Mouse (Mus musculus): Measurements from ENCODE around the gene Uvrag.

The Uvrag gene

GRCm38 (mm10) chr7:98889211-98889610 is 251.7 kb downstream of the Uvrag start:
- DNase-seq (ENCODE audit: low read depth, low spot score), result no peak

- no peak for DNase-seq (ENCODE audit: low read depth, low spot score)
Observed at GRCm38 (mm10) chr7:98888810-98889209, 252.1 kb downstream of the Uvrag start.

GRCm38 (mm10) chr7:98887811-98888261 is 253.1 kb downstream of the Uvrag start:
- DNase-seq (ENCODE audit: low read depth, low spot score), result no peak

- no peak for DNase-seq (ENCODE audit: low read depth, low spot score)
Observed at GRCm38 (mm10) chr7:98881887-98882286, 259.1 kb downstream of the Uvrag start.

- no peak for DNase-seq (ENCODE audit: low read depth, low spot score)
Observed at GRCm38 (mm10) chr7:98879176-98879575, 261.8 kb downstream of the Uvrag start.

- no peak for DNase-seq (ENCODE audit: low read depth, low spot score)
Observed at GRCm38 (mm10) chr7:98876119-98876518, 264.8 kb downstream of the Uvrag start.

GRCm38 (mm10) chr7:98875390-98875990 is 265.5 kb downstream of the Uvrag start:
- DNase-seq (ENCODE audit: low read depth, low spot score), result no peak

- no peak for DNase-seq (ENCODE audit: low read depth, low spot score)
Observed at GRCm38 (mm10) chr7:98874411-98874951, 266.5 kb downstream of the Uvrag start.

- DNase-seq (ENCODE audit: low read depth, low spot score), result no peak
Observed at GRCm38 (mm10) chr7:98873316-98873715, 267.6 kb downstream of the Uvrag start.

- DNase-seq (ENCODE audit: low read depth, low spot score), result no peak
Observed at GRCm38 (mm10) chr7:98871882-98872281, 269.1 kb downstream of the Uvrag start.

- DNase-seq (ENCODE audit: low read depth, low spot score), result no peak
Observed at GRCm38 (mm10) chr7:98870791-98871190, 270.1 kb downstream of the Uvrag start.

GRCm38 (mm10) chr7:98869070-98869469 is 271.9 kb downstream of the Uvrag start:
- DNase-seq (ENCODE audit: low read depth, low spot score), result no peak

GRCm38 (mm10) chr7:98867794-98868150 is 273.2 kb downstream of the Uvrag start:
- DNase-seq (ENCODE audit: low read depth, low spot score), result no peak

- no peak for DNase-seq (ENCODE audit: low read depth, low spot score)
Observed at GRCm38 (mm10) chr7:98867053-98867793, 273.7 kb downstream of the Uvrag start.

GRCm38 (mm10) chr7:98863969-98864718 is 276.8 kb downstream of the Uvrag start:
- DNase-seq (ENCODE audit: low read depth, low spot score), result no peak

GRCm38 (mm10) chr7:98862994-98863393 is 277.9 kb downstream of the Uvrag start:
- DNase-seq (ENCODE audit: low read depth, low spot score), result no peak

GRCm38 (mm10) chr7:98861002-98861401 is 279.9 kb downstream of the Uvrag start:
- DNase-seq (ENCODE audit: low read depth, low spot score), result no peak

- no peak for DNase-seq (ENCODE audit: low read depth, low spot score)
Observed at GRCm38 (mm10) chr7:98857094-98857493, 283.8 kb downstream of the Uvrag start.

- no peak for DNase-seq (ENCODE audit: low read depth, low spot score)
Observed at GRCm38 (mm10) chr7:98856128-98856527, 284.8 kb downstream of the Uvrag start.

GRCm38 (mm10) chr7:98855388-98855787 is 285.6 kb downstream of the Uvrag start:
- DNase-seq (ENCODE audit: low read depth, low spot score), result no peak

- no peak for DNase-seq (ENCODE audit: low read depth, low spot score)
Observed at GRCm38 (mm10) chr7:98853806-98854205, 287.1 kb downstream of the Uvrag start.

GRCm38 (mm10) chr7:98852950-98853650 is 287.8 kb downstream of the Uvrag start:
- no peak for DNase-seq (ENCODE audit: low read depth, low spot score)
